Mouse (Mus musculus) intestine, embryonic 15.5 days (tissue): ENCODE data around the gene Dcun1d1. TPM values are rescaled to one million over a fixed set of nuclear protein-coding genes. Genes with fewer than 3 reads are reported as not detected.

Experiments used
- ATAC-seq: fragments of 200-750 bp; cut with Nextera tagmentation; 2 replicates; pipeline ENCODE4 v1.8.0; 2017; ENCODE audit warnings: moderate TSS enrichment, moderate library complexity
- H3K27ac ChIP-seq: fragments of 300-500 bp; sonication (generic); 2 replicates; pipeline ENCODE4 v1.5.1; 2015; ENCODE audit warnings: mild to moderate bottlenecking, inconsistent platforms
- H3K27me3 ChIP-seq: fragments of 300-500 bp; sonication (generic); replicated peaks from 2 replicates; pipeline ENCODE4 v1.6.1; 2015; ENCODE audit warnings: inconsistent platforms
- H3K36me3 ChIP-seq: fragments of 300-500 bp; sonication (generic); 2 replicates; pipeline ENCODE4 v1.6.1; 2015; ENCODE audit warnings: inconsistent platforms
- H3K4me1 ChIP-seq: fragments of 300-500 bp; sonication (generic); replicated peaks from 2 replicates; pipeline ENCODE4 v1.6.1; 2015; ENCODE audit warnings: inconsistent platforms
- H3K4me2 ChIP-seq: fragments of 300-500 bp; sonication (generic); replicated peaks from 2 replicates; pipeline ENCODE4 v1.6.1; 2015; ENCODE audit warnings: mild to moderate bottlenecking, inconsistent platforms
- H3K4me3 ChIP-seq: fragments of 300-500 bp; sonication (generic); replicated peaks from 2 replicates; pipeline ENCODE4 v1.5.1; 2015; ENCODE audit warnings: inconsistent platforms
- H3K9ac ChIP-seq: fragments of 300-500 bp; sonication (generic); 2 replicates; pipeline ENCODE4 v1.6.1; 2015; ENCODE audit warnings: inconsistent platforms
- H3K9me3 ChIP-seq: fragments of 300-500 bp; sonication (generic); 2 replicates; pipeline ENCODE4 v1.6.1; 2016; ENCODE audit warnings: inconsistent platforms
- WGBS: fragments of 180-500 bp; shearing (Covaris S2); methylation state at CpG from one replicate; pipeline ENCODE4 v1.1.7; 2015; 5-methylcytosine and 5-hydroxymethylcytosine counted together
- polyA plus RNA-seq: library from polyadenylated mRNA; unstranded; fragments of >200 nt; fragmentation: Nextera tagmentation; extraction: Ambion mirVana; gene quantifications from 2 replicates; pipeline ENCODE4 v1.2.1, GENCODE M21; 2015

Gene Dcun1d1
- polyA plus RNA-seq, 1 experiment from 2014 or later: 105 TPM

GRCm38 (mm10) chr3:35925852-35926251 is 11.4 kb downstream of the Dcun1d1 start:
- H3K36me3 ChIP-seq: no peaks in the 10 kb centered on the region
- H3K4me2 ChIP-seq: no peak overlapping the region
- H3K27ac ChIP-seq: no peak overlapping the region
- no peaks in the 10 kb centered on the region for H3K9me3 ChIP-seq
- no peak overlapping the region for H3K9ac ChIP-seq
- H3K27me3 ChIP-seq: no peaks in the 10 kb centered on the region
- WGBS: 56% methylated on average over 2 of the region's 2 CpGs
- ATAC-seq: peak; percentile 71
- no peak overlapping the region for H3K4me3 ChIP-seq
- 0 out of 2 replicates have a peak, but pooled peaks cover 5% of the 10 kb centered on the region for H3K4me1 ChIP-seq

GRCm38 (mm10) chr3:35924007-35924406 is 13.2 kb downstream of the Dcun1d1 start:
- Histone ChIP-seq H3K4me2 (no peak overlapping the region), H3K27ac (no peak overlapping the region), H3K9me3 (no peaks in the 10 kb centered on the region), H3K36me3 (no peaks in the 10 kb centered on the region), H3K27me3 (no peaks in the 10 kb centered on the region), H3K9ac (no peak overlapping the region), H3K4me3 (no peak overlapping the region), H3K4me1 (0 out of 2 replicates have a peak, but pooled peaks cover 2% of the 10 kb centered on the region)
- no peak for ATAC-seq
- WGBS: 89% methylated on average over 3 of the region's 3 CpGs

GRCm38 (mm10) chr3:35923495-35923894 is 13.8 kb downstream of the Dcun1d1 start:
- no peak overlapping the region for H3K9ac ChIP-seq
- ATAC-seq: peak; percentile 78; the same call in 1 of the 2 replicates
- H3K27ac ChIP-seq: no peak overlapping the region
- no peak overlapping the region for H3K4me2 ChIP-seq
- no peak overlapping the region for H3K4me3 ChIP-seq
- H3K27me3 ChIP-seq: no peaks in the 10 kb centered on the region
- H3K9me3 ChIP-seq: no peaks in the 10 kb centered on the region
- H3K36me3 ChIP-seq: no peaks in the 10 kb centered on the region
- H3K4me1 ChIP-seq: 0 out of 2 replicates have a peak, but pooled peaks cover 2% of the 10 kb centered on the region
- 49% methylated on average over 7 of the region's 7 CpGs for WGBS

GRCm38 (mm10) chr3:35922522-35922921 is 14.7 kb downstream of the Dcun1d1 start:
- Histone ChIP-seq H3K4me1 (0 out of 2 replicates have a peak, but pooled peaks cover 2% of the 10 kb centered on the region), H3K27me3 (no peaks in the 10 kb centered on the region), H3K9me3 (no peaks in the 10 kb centered on the region), H3K27ac (no peak overlapping the region), H3K4me2 (no peak overlapping the region), H3K9ac (no peak overlapping the region), H3K4me3 (no peak overlapping the region), H3K36me3 (0 out of 2 replicates have a peak, but pooled peaks cover 3% of the 10 kb centered on the region)
- 68% methylated on average over 4 of the region's 4 CpGs for WGBS
- ATAC-seq: no peak

GRCm38 (mm10) chr3:35918229-35918628 is 19.0 kb downstream of the Dcun1d1 start:
- no peaks in the 10 kb centered on the region for H3K9me3 ChIP-seq
- no peak overlapping the region for H3K4me3 ChIP-seq
- 69% methylated on average over 3 of the region's 3 CpGs for WGBS
- no peak for ATAC-seq
- no peaks in the 10 kb centered on the region for H3K4me1 ChIP-seq
- H3K27me3 ChIP-seq: no peaks in the 10 kb centered on the region
- no peak overlapping the region for H3K4me2 ChIP-seq
- no peak overlapping the region for H3K27ac ChIP-seq
- H3K36me3 ChIP-seq: peaks cover 12% of the 10 kb centered on the region
- no peak overlapping the region for H3K9ac ChIP-seq

GRCm38 (mm10) chr3:35908982-35909680 is 28.1 kb downstream of the Dcun1d1 start:
- 85% methylated on average over 7 of the region's 7 CpGs for WGBS

GRCm38 (mm10) chr3:35900555-35901204 is 36.6 kb downstream of the Dcun1d1 start:
- no peak overlapping the region for H3K27ac ChIP-seq

More at GRCm38 (mm10) chr3:35908982-35909680, 28.1 kb downstream of the Dcun1d1 start:
- ATAC-seq: no peak
- no peaks in the 10 kb centered on the region for H3K27me3 ChIP-seq
- H3K4me3 ChIP-seq: no peak overlapping the region
- no peak overlapping the region for H3K9ac ChIP-seq
- H3K36me3 ChIP-seq: peaks cover 5% of the 10 kb centered on the region; the same call in 1 of the 2 replicates
- no peak overlapping the region for H3K4me2 ChIP-seq
- no peaks in the 10 kb centered on the region for H3K4me1 ChIP-seq
- H3K9me3 ChIP-seq: no peaks in the 10 kb centered on the region
- no peak overlapping the region for H3K27ac ChIP-seq

GRCm38 (mm10) chr3:35899109-35899508 is 38.1 kb downstream of the Dcun1d1 start:
- no peak overlapping the region for H3K4me2 ChIP-seq
- WGBS: 94% methylated on average over 3 of the region's 3 CpGs
- no peaks in the 10 kb centered on the region for H3K4me1 ChIP-seq
- H3K4me3 ChIP-seq: no peak overlapping the region
- no peaks in the 10 kb centered on the region for H3K9me3 ChIP-seq
- ATAC-seq: no peak
- no peaks in the 10 kb centered on the region for H3K27me3 ChIP-seq
- H3K36me3 ChIP-seq: peaks cover 4% of the 10 kb centered on the region
- H3K9ac ChIP-seq: no peak overlapping the region
- no peak overlapping the region for H3K27ac ChIP-seq

More at GRCm38 (mm10) chr3:35900555-35901204, 36.6 kb downstream of the Dcun1d1 start:
- Histone ChIP-seq H3K9me3 (no peaks in the 10 kb centered on the region), H3K4me1 (no peaks in the 10 kb centered on the region), H3K27me3 (no peaks in the 10 kb centered on the region), H3K4me3 (no peak overlapping the region), H3K9ac (no peak overlapping the region), H3K36me3 (peaks cover 6% of the 10 kb centered on the region), H3K4me2 (no peak overlapping the region)
- 89% methylated on average over 5 of the region's 5 CpGs for WGBS
- ATAC-seq: no peak

GRCm38 (mm10) chr3:35897900-35898299 is 39.3 kb downstream of the Dcun1d1 start:
- 96% methylated on average over 2 of the region's 2 CpGs for WGBS
- Histone ChIP-seq H3K27me3 (no peaks in the 10 kb centered on the region), H3K27ac (no peak overlapping the region), H3K9ac (no peak overlapping the region), H3K4me3 (no peak overlapping the region), H3K36me3 (no peaks in the 10 kb centered on the region; the same call in 1 of the 2 replicates), H3K4me1 (no peaks in the 10 kb centered on the region), H3K4me2 (no peak overlapping the region), H3K9me3 (no peaks in the 10 kb centered on the region)
- ATAC-seq: no peak

GRCm38 (mm10) chr3:35893156-35893555 is 44.1 kb downstream of the Dcun1d1 start:
- 0 out of 2 replicates have a peak, but pooled peaks cover 2% of the 10 kb centered on the region for H3K36me3 ChIP-seq
- whole genome bisulfite sequencing: 66% methylated on average over 5 of the region's 5 CpGs
- no peak overlapping the region for H3K4me3 ChIP-seq
- no peaks in the 10 kb centered on the region for H3K4me1 ChIP-seq
- H3K4me2 ChIP-seq: no peak overlapping the region
- H3K27ac ChIP-seq: no peak overlapping the region
- ATAC-seq: no peak
- no peaks in the 10 kb centered on the region for H3K27me3 ChIP-seq
- H3K9ac ChIP-seq: no peak overlapping the region
- no peaks in the 10 kb centered on the region for H3K9me3 ChIP-seq

GRCm38 (mm10) chr3:35891123-35891522 is 46.1 kb downstream of the Dcun1d1 start:
- H3K9me3 ChIP-seq: no peaks in the 10 kb centered on the region
- no peaks in the 10 kb centered on the region for H3K4me1 ChIP-seq
- 0 out of 2 replicates have a peak, but pooled peaks cover 2% of the 10 kb centered on the region for H3K36me3 ChIP-seq
- peak; percentile 55; the same call in 1 of the 2 replicates for ATAC-seq
- 87% methylated on average over 4 of the region's 4 CpGs for WGBS
- H3K4me2 ChIP-seq: no peak overlapping the region
- H3K27ac ChIP-seq: no peak overlapping the region
- no peaks in the 10 kb centered on the region for H3K27me3 ChIP-seq
- no peak overlapping the region for H3K4me3 ChIP-seq
- H3K9ac ChIP-seq: no peak overlapping the region

- H3K36me3 ChIP-seq: 0 out of 2 replicates have a peak, but pooled peaks cover 2% of the 10 kb centered on the region
- H3K4me1 ChIP-seq: no peaks in the 10 kb centered on the region
- H3K9ac ChIP-seq: no peak overlapping the region
- H3K27ac ChIP-seq: no peak overlapping the region
- no peak overlapping the region for H3K4me3 ChIP-seq
- no peak overlapping the region for H3K4me2 ChIP-seq
- H3K9me3 ChIP-seq: no peaks in the 10 kb centered on the region
- ATAC-seq: no peak
- 82% methylated on average over 2 of the region's 2 CpGs for WGBS
- H3K27me3 ChIP-seq: no peaks in the 10 kb centered on the region
These were observed 47.7 kb downstream of the Dcun1d1 start for GRCm38 (mm10) chr3:35889531-35889930.
